Mouse (Mus musculus): ENCODE measurements around the gene Rps15. TPM values are rescaled to one million over a fixed set of nuclear protein-coding genes. Genes with fewer than 3 reads are reported as not detected.

Gene Rps15
- polyA plus RNA-seq, 2 experiments = 1,173 to 3,829 TPM

- Histone ChIP-seq H3K9ac (ENCODE audit: low read depth, low read length, severe bottlenecking) (peak overlapping the region; percentile 50; the same call in 1 of the 2 replicates), H3K4me2 (replicated peaks; ENCODE audit: low read depth, low read length, severe bottlenecking) (peak overlapping the region; percentile 90), H3K4me3 (replicated peaks; ENCODE audit: low read length) (peak overlapping the region; percentile 53), H3K36me3 (ENCODE audit: control insufficient read depth, insufficient read depth, low read length) (peaks cover 43% of the 10 kb centered on the region), H3K9me3 (ENCODE audit: control insufficient read depth, low read length) (no peaks in the 10 kb centered on the region), H3K27ac (replicated peaks; ENCODE audit: low read depth, low read length) (no peak overlapping the region), H3K4me1 (ENCODE audit: control insufficient read depth, insufficient read depth, low read length) (peaks cover 13% of the 10 kb centered on the region), H3K27me3 (ENCODE audit: control insufficient read depth, insufficient read depth, low read length) (no peaks in the 10 kb centered on the region)
- WGBS = 75% methylated on average over 6 of the region's 6 CpGs
- no peak for ATAC-seq (ENCODE audit: low FRiP score, low read depth)
- no peak for TF ChIP-seq POLR2A (IDR thresholded peaks at IDR 0.05; ENCODE audit: borderline replicate concordance, extremely low read depth, insufficient read depth, insufficient read length)
- no peak for DNase-seq (ENCODE audit: low spot score)
Measured at GRCm38 (mm10) chr10:80259463-80259805, 32.8 kb upstream of the Rps15 start.

GRCm38 (mm10) chr10:80259861-80260641 is 32.2 kb upstream of the Rps15 start:
- Histone ChIP-seq H3K27me3 (ENCODE audit: control insufficient read depth, insufficient read depth, low read length) (no peaks in the 10 kb centered on the region), H3K4me3 (replicated peaks; ENCODE audit: low read length) (peak overlapping the region; percentile 53), H3K4me1 (ENCODE audit: control insufficient read depth, insufficient read depth, low read length) (peaks cover 13% of the 10 kb centered on the region), H3K27ac (replicated peaks; ENCODE audit: low read depth, low read length) (peak overlapping the region; percentile 95), H3K9ac (ENCODE audit: low read depth, low read length, severe bottlenecking) (peak overlapping the region; percentile 50), H3K9me3 (ENCODE audit: control insufficient read depth, low read length) (no peaks in the 10 kb centered on the region), H3K4me2 (replicated peaks; ENCODE audit: low read depth, low read length, severe bottlenecking) (peak overlapping the region; percentile 90), H3K36me3 (ENCODE audit: control insufficient read depth, insufficient read depth, low read length) (peaks cover 37% of the 10 kb centered on the region)
- WGBS = 8% methylated on average over 19 of the region's 19 CpGs
- ATAC-seq (ENCODE audit: low FRiP score, low read depth) (no peak), DNase-seq (ENCODE audit: low spot score) (peak; percentile 44)
- TF ChIP-seq POLR2A (IDR thresholded peaks at IDR 0.05; ENCODE audit: borderline replicate concordance, extremely low read depth, insufficient read depth, insufficient read length) = no peak

DNA sequence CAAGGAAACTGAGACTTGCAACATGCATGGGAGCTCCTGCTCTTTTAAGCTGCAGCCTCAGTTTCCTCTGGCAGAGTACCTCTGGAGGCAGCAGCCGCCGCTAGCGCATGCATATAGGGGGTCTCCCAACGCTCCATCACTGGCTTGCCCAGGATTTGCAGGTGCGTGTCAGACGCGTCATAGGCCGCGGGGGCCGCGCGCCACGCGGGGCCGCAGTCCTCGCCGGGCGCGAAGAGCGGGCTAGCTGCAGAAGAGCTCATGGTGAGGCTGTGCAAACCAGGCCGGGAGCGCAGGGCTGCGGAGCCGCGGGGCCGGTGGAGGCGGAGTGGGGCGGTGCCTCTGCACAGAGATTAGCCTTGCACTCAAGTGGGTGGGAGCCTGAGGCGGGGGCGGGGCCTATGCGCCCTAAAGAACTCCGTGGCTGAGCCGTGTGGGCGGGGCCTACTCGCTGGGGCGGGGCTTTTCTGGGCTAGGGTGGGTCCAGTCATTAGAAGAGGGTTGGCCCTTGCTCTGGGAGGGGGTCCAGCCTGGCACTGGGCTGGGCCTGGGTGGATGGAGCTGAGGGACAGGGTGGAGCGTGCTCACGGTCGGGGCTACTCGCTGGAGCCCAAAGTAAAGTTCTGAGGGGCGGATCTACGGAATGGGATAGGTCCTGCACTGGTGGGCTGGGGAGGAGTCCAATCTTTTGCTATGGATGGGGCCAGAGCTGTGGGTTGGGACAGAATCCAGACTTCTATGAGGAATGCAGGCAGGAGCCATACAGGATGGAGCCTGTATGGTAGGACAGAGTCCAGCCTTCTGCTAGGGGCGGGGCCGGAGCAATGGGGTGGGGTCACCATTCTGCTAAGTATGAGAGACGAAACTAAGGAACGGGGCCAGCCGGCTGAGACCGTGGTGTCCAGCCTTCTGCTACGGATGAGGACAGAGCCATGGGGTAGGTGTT is 31.3 kb upstream of the Rps15 start, which contains the start of the genes Gamt and Dazap1:
TSS of gene Gamt (minus strand) at position 371 of the 943 bp plus-strand sequence.
TSS of gene Dazap1 (plus strand) at position 845 of the 943 bp plus-strand sequence.
- Histone ChIP-seq H3K27ac (replicated peaks; ENCODE audit: low read depth, low read length) (peak within 1 kb of the TSS; percentile 95), H3K9ac (ENCODE audit: low read depth, low read length, severe bottlenecking) (peak within 1 kb of the TSS; percentile 50), H3K4me2 (replicated peaks; ENCODE audit: low read depth, low read length, severe bottlenecking) (peak within 1 kb of the TSS; percentile 90), H3K36me3 (ENCODE audit: control insufficient read depth, insufficient read depth, low read length) (peaks cover 29% of the 10 kb centered on the region), H3K9me3 (ENCODE audit: control insufficient read depth, low read length) (no peaks in the 10 kb centered on the region), H3K27me3 (ENCODE audit: control insufficient read depth, insufficient read depth, low read length) (no peaks in the 10 kb centered on the region), H3K4me3 (replicated peaks; ENCODE audit: low read length) (peak within 1 kb of the TSS; percentile 53), H3K4me1 (ENCODE audit: control insufficient read depth, insufficient read depth, low read length) (peaks cover 17% of the 10 kb centered on the region)
- WGBS = under 1% methylated on average over 44 of the region's 49 CpGs
- peak; percentile 52; the same call in 1 of the 2 replicates for TF ChIP-seq POLR2A (IDR thresholded peaks at IDR 0.05; ENCODE audit: borderline replicate concordance, extremely low read depth, insufficient read depth, insufficient read length)
- peak; percentile 98 for DNase-seq (ENCODE audit: low spot score)
- peak; percentile 87 for ATAC-seq (ENCODE audit: low FRiP score, low read depth)

DNA sequence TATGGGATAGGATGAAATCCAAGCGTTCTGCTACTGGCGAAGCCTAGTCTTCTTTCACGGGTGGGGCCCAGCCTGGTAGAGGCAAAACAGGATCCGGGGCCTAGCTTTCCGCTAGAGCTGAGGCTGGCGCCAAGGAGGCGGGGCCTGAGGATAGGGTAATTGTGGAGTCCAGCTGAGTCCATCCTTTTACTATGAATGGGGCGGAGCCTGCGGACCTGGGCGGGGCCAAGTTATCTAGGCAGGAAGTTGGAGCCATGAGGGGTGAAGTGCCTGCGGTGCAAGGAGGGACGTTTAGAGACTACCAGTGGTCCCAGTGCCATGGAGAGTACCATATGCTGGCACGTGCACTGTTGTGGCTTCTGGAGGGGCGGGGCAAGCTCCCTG is 30.7 kb upstream of the Rps15 start:
- Histone ChIP-seq H3K27me3 (ENCODE audit: control insufficient read depth, insufficient read depth, low read length) (no peaks in the 10 kb centered on the region), H3K4me2 (replicated peaks; ENCODE audit: low read depth, low read length, severe bottlenecking) (peak overlapping the region; percentile 90), H3K9ac (ENCODE audit: low read depth, low read length, severe bottlenecking) (peak overlapping the region; percentile 50), H3K9me3 (ENCODE audit: control insufficient read depth, low read length) (no peaks in the 10 kb centered on the region), H3K4me1 (ENCODE audit: control insufficient read depth, insufficient read depth, low read length) (peaks cover 22% of the 10 kb centered on the region), H3K27ac (replicated peaks; ENCODE audit: low read depth, low read length) (peak overlapping the region; percentile 95), H3K36me3 (ENCODE audit: control insufficient read depth, insufficient read depth, low read length) (peaks cover 22% of the 10 kb centered on the region), H3K4me3 (replicated peaks; ENCODE audit: low read length) (peak overlapping the region; percentile 53)
- DNase-seq (ENCODE audit: low spot score) (peak; percentile 96), ATAC-seq (ENCODE audit: low FRiP score, low read depth) (peak; percentile 60)
- WGBS = 2% methylated on average over 14 of the region's 14 CpGs
- no peak for TF ChIP-seq POLR2A (IDR thresholded peaks at IDR 0.05; ENCODE audit: borderline replicate concordance, extremely low read depth, insufficient read depth, insufficient read length)

DNA sequence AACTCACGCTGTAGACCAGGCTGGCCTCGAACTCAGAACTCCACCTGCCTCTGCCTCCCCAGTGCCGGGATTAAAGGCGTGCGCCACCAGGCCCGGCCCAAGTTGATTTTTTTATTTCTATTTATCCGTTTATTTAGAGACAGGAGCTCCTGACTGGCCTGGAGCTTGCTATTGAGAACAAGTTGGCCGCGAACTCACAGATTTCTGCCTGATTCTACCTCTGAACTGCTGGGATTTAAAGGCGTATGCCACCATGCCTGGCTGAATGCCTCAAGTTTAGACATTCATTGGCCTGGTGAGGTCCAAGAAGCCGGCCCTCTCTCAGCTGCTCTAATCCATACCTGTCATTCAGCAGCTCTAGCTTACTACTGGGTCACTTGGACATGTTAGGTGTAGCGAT is 30.1 kb upstream of the Rps15 start:
- Histone ChIP-seq H3K9me3 (ENCODE audit: control insufficient read depth, low read length) (no peaks in the 10 kb centered on the region), H3K27ac (replicated peaks; ENCODE audit: low read depth, low read length) (no peak overlapping the region), H3K4me2 (replicated peaks; ENCODE audit: low read depth, low read length, severe bottlenecking) (peak overlapping the region; percentile 90), H3K36me3 (ENCODE audit: control insufficient read depth, insufficient read depth, low read length) (peaks cover 21% of the 10 kb centered on the region), H3K4me1 (ENCODE audit: control insufficient read depth, insufficient read depth, low read length) (peaks cover 28% of the 10 kb centered on the region), H3K9ac (ENCODE audit: low read depth, low read length, severe bottlenecking) (no peak overlapping the region), H3K27me3 (ENCODE audit: control insufficient read depth, insufficient read depth, low read length) (no peaks in the 10 kb centered on the region), H3K4me3 (replicated peaks; ENCODE audit: low read length) (peak overlapping the region; percentile 53)
- no peak for DNase-seq (ENCODE audit: low spot score)
- no peak for TF ChIP-seq POLR2A (IDR thresholded peaks at IDR 0.05; ENCODE audit: borderline replicate concordance, extremely low read depth, insufficient read depth, insufficient read length)
- WGBS = 79% methylated on average over 12 of the region's 12 CpGs
- ATAC-seq (ENCODE audit: low FRiP score, low read depth) = no peak

All from limb, embryonic 14.5 days (tissue).